Mouse (Mus musculus) forebrain, embryonic 10.5 days (tissue): Measurements from ENCODE around the gene Pus3. TPM values are rescaled to one million over a fixed set of nuclear protein-coding genes. Genes with fewer than 3 reads are reported as not detected.
"Not testable (repeated sequence)": the region's sequence is repeated elsewhere in the genome, so short reads cannot be mapped to it uniquely, and the experiment has no call there.

ENCODE experiments used
- DNase-seq: peaks from one replicate; pipeline ENCODE4 v3.0.0-alpha.2; 2017; ENCODE audit warnings: low spot score; ENCODE audit errors: extremely low spot score
- H3K27ac ChIP-seq: fragments of 300-500 bp; sonication (generic); 2 replicates; pipeline ENCODE4 v1.5.1; 2016; ENCODE audit warnings: mild to moderate bottlenecking
- H3K27me3 ChIP-seq: fragments of 300-500 bp; sonication (generic); 2 replicates; pipeline ENCODE4 v1.6.1; 2016; ENCODE audit warnings: mild to moderate bottlenecking; ENCODE audit not compliant: poor library complexity, severe bottlenecking
- H3K36me3 ChIP-seq: fragments of 300-500 bp; sonication (generic); replicated peaks from 2 replicates; pipeline ENCODE4 v1.6.1; 2016; ENCODE audit warnings: mild to moderate bottlenecking, moderate library complexity
- H3K4me1 ChIP-seq: fragments of 300-500 bp; sonication (generic); 2 replicates; pipeline ENCODE4 v1.6.1; 2016
- H3K4me3 ChIP-seq: fragments of 300-500 bp; sonication (generic); 2 replicates; pipeline ENCODE4 v1.5.1; 2016; ENCODE audit warnings: mild to moderate bottlenecking, moderate library complexity
- H3K9me3 ChIP-seq: fragments of 300-500 bp; sonication (generic); 2 replicates; pipeline ENCODE4 v1.6.1; 2016; ENCODE audit warnings: mild to moderate bottlenecking, moderate library complexity
- WGBS: fragments of 180-500 bp; shearing (Covaris S2); methylation state at CpG from one replicate; pipeline ENCODE4 v1.1.7; 2016; 5-methylcytosine and 5-hydroxymethylcytosine counted together
- polyA plus RNA-seq: library from polyadenylated mRNA; unstranded; fragments of >200 nt; fragmentation: Nextera tagmentation; extraction: Ambion mirVana; gene quantifications from 2 replicates; pipeline ENCODE4 v1.2.1, GENCODE M21; 2016

Gene Pus3
- polyA plus RNA-seq, 1 experiment from 2014 or later = 22.9 TPM

GRCm38 (mm10) chr9:35611841-35612240 is 53.4 kb downstream of the Pus3 start, which contains the start of gene Pate4:
Gene Pate4 (minus strand): TSS chr9:35611941.
- DNase-seq = no peak
- Histone ChIP-seq H3K27ac (no peak within 1 kb of the TSS), H3K4me1 (no peaks in the 10 kb centered on the region), H3K9me3 (no peaks in the 10 kb centered on the region), H3K4me3 (no peak within 1 kb of the TSS), H3K36me3 (no peaks in the 10 kb centered on the region), H3K27me3 (no peaks in the 10 kb centered on the region)
- 88% methylated on average over 1 of the region's 1 CpGs for WGBS

GRCm38 (mm10) chr9:35614005-35614404 is 55.6 kb downstream of the Pus3 start:
- Histone ChIP-seq H3K4me3 (no peak overlapping the region), H3K27me3 (no peaks in the 10 kb centered on the region), H3K27ac (no peak overlapping the region), H3K4me1 (no peaks in the 10 kb centered on the region), H3K9me3 (no peaks in the 10 kb centered on the region), H3K36me3 (no peaks in the 10 kb centered on the region)
- WGBS = 30% methylated on average over 2 of the region's 2 CpGs
- DNase-seq = no peak

- H3K9me3 ChIP-seq, H3K27me3 ChIP-seq, H3K4me3 ChIP-seq, DNase-seq, H3K4me1 ChIP-seq, H3K36me3 ChIP-seq, H3K27ac ChIP-seq: not testable (repeated sequence)
- 70% methylated on average over 2 of the region's 2 CpGs for WGBS
These were observed 58.4 kb downstream of the Pus3 start for GRCm38 (mm10) chr9:35616784-35617183.

Other genes starting within 250 kb of the Pus3 start
- 13.4 and 16.2 TPM in 2 replicates for gene Cdon, start 137.5 kb upstream of the Pus3 start, polyA plus RNA-seq
- gene Gm1113, start 40.3 kb upstream of the Pus3 start, polyA plus RNA-seq = not detected in 2 replicates
- gene Ddx25, start 67 bp upstream of the Pus3 start, polyA plus RNA-seq = 7.8 and 7.9 TPM in 2 replicates
- gene Pate2, start 11.7 kb downstream of the Pus3 start, polyA plus RNA-seq = 2.0 and 2.5 TPM in 2 replicates
- 28.0 and 28.6 TPM in 2 replicates for gene Hyls1, start 11.8 kb downstream of the Pus3 start, polyA plus RNA-seq
- not detected in 2 replicates for gene Pate4, start 53.3 kb downstream of the Pus3 start, polyA plus RNA-seq
- 0.20 TPM in 1 of 2 replicates, not detected in the other for gene Pate3, start 89.6 kb downstream of the Pus3 start, polyA plus RNA-seq
- gene Pate1, start 128.8 kb downstream of the Pus3 start, polyA plus RNA-seq = not detected in 2 replicates
- not detected in 2 replicates for gene Gm17677, start 182.5 kb downstream of the Pus3 start, polyA plus RNA-seq
- gene Gm17727, start 219.5 kb downstream of the Pus3 start, polyA plus RNA-seq = not detected in 2 replicates
- gene Gm27235, start 231.5 kb downstream of the Pus3 start, polyA plus RNA-seq = not detected in 2 replicates
- gene D730048I06Rik, start 231.5 kb downstream of the Pus3 start, polyA plus RNA-seq = not detected in 2 replicates